Mouse (Mus musculus) kidney, embryonic 15.5 days (tissue): ENCODE measurements around the gene Mrps34. TPM values are rescaled to one million over a fixed set of nuclear protein-coding genes. Genes with fewer than 3 reads are reported as not detected.

Experiments
- ATAC-seq: fragments of 200-750 bp; cut with Nextera tagmentation; replicated peaks from 2 replicates; pipeline ENCODE4 v1.8.0; 2017; ENCODE audit warnings: moderate TSS enrichment; ENCODE audit not compliant: low FRiP score
- H3K27ac ChIP-seq: fragments of 300-500 bp; sonication (generic); 2 replicates; pipeline ENCODE4 v1.5.1; 2015; ENCODE audit warnings: mild to moderate bottlenecking, inconsistent platforms
- H3K27me3 ChIP-seq: fragments of 300-500 bp; sonication (generic); 2 replicates; pipeline ENCODE4 v1.6.1; 2015; ENCODE audit warnings: inconsistent platforms
- H3K36me3 ChIP-seq: fragments of 300-500 bp; sonication (generic); 2 replicates; pipeline ENCODE4 v1.6.1; 2015; ENCODE audit warnings: inconsistent platforms
- H3K4me1 ChIP-seq: fragments of 300-500 bp; sonication (generic); 2 replicates; pipeline ENCODE4 v1.6.1; 2015; ENCODE audit warnings: inconsistent platforms
- H3K4me2 ChIP-seq: fragments of 300-500 bp; sonication (generic); 2 replicates; pipeline ENCODE4 v1.6.1; 2015; ENCODE audit warnings: moderate library complexity, mild to moderate bottlenecking, inconsistent platforms
- H3K4me3 ChIP-seq: fragments of 300-500 bp; sonication (generic); replicated peaks from 2 replicates; pipeline ENCODE4 v1.5.1; 2015; ENCODE audit warnings: mild to moderate bottlenecking, inconsistent platforms
- H3K9ac ChIP-seq: fragments of 300-500 bp; sonication (generic); 2 replicates; pipeline ENCODE4 v1.6.1; 2015; ENCODE audit warnings: mild to moderate bottlenecking, inconsistent platforms
- H3K9me3 ChIP-seq: fragments of 300-500 bp; sonication (generic); replicated peaks from 2 replicates; pipeline ENCODE4 v1.6.1; 2016; ENCODE audit warnings: inconsistent platforms
- WGBS: fragments of 180-500 bp; shearing (Covaris S2); methylation state at CpG from one replicate; pipeline ENCODE4 v1.1.7; 2015; ENCODE audit warnings: mixed read lengths; 5-methylcytosine and 5-hydroxymethylcytosine counted together
- polyA plus RNA-seq: library from polyadenylated mRNA; unstranded; fragments of >200 nt; fragmentation: Nextera tagmentation; extraction: Ambion mirVana; gene quantifications from 2 replicates; pipeline ENCODE4 v1.2.1, GENCODE M21; 2015

Gene Mrps34
- 94.0 and 105 TPM in 2 replicates for polyA plus RNA-seq

- Histone ChIP-seq H3K27ac (peak within 1 kb of the TSS; percentile 91), H3K9me3 (no peaks in the 10 kb centered on the region), H3K27me3 (no peaks in the 10 kb centered on the region), H3K4me2 (peak within 1 kb of the TSS; percentile 97), H3K36me3 (peaks cover 67% of the 10 kb centered on the region), H3K9ac (peak within 1 kb of the TSS; percentile 92), H3K4me3 (peak within 1 kb of the TSS; percentile 77), H3K4me1 (peaks cover 41% of the 10 kb centered on the region)
- ATAC-seq: peak; percentile 33; the same call in 1 of the 2 replicates
- WGBS: under 1% methylated on average over 62 of the region's 62 CpGs
Measured at GRCm38 (mm10) chr17:24894995-24895547, at the start of gene Mrps34, which contains the start of gene Eme2. Gene Mrps34, plus strand, starts transcription at chr17:24895116. Gene Eme2, minus strand, starts transcription at chr17:24895087.

DNA sequence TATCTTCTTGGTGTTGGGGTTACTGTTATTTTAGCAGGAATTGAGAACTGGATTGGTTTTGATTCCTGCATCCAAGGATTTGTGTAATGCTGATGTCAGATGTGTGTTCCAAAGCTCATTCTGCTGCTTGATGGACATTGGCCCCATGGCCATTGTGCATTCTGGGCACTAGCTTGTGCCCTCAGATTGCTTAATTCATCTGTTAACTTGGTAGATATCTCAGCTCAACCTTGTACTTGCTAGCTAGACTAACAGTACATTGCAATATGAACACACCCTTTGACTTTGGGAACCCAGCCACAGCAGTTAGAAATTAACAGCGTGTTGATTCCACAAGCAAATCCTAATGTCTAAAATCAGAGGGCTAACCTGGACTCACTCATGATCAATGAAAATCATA is 47.5 kb upstream of the Mrps34 start:
- Histone ChIP-seq H3K4me3 (no peak overlapping the region), H3K27ac (no peak overlapping the region), H3K9me3 (no peaks in the 10 kb centered on the region), H3K27me3 (peaks cover 25% of the 10 kb centered on the region), H3K36me3 (no peaks in the 10 kb centered on the region), H3K4me2 (no peak overlapping the region), H3K4me1 (peaks cover 19% of the 10 kb centered on the region), H3K9ac (no peak overlapping the region)
- WGBS: 91% methylated on average over 1 of the region's 1 CpGs
- no peak for ATAC-seq

DNA sequence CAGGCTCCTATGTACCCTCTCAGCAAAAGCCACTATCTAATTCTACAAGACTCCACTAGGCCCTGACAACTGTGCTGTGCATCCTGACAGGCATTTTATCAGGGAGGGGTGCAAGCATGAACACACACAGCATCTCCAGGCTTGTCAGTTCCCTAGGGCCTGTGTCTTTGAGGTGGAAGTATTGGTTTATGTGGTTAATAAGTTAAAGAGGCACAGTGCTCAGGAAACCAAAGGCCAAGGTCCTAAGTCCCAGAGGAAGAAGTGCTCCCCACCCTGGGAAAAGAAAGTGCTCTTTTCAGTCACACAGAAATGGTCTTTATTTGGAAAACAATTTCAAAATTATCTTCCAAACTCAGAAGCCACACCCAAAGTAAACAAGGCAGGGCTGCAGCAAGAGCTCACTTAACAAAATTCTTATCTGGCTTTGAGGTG is 46.3 kb upstream of the Mrps34 start:
- H3K9me3 ChIP-seq: no peaks in the 10 kb centered on the region
- peak overlapping the region; percentile 1; the same call in 1 of the 2 replicates for H3K9ac ChIP-seq
- peaks cover 21% of the 10 kb centered on the region for H3K27me3 ChIP-seq
- peaks cover 9% of the 10 kb centered on the region for H3K36me3 ChIP-seq
- H3K27ac ChIP-seq: peak overlapping the region; percentile 99
- H3K4me3 ChIP-seq: peak overlapping the region; percentile 87
- ATAC-seq: no peak
- peaks cover 19% of the 10 kb centered on the region for H3K4me1 ChIP-seq
- peak overlapping the region; percentile 93 for H3K4me2 ChIP-seq

- H3K9ac ChIP-seq: peak overlapping the region; percentile 83
- peaks cover 19% of the 10 kb centered on the region for H3K36me3 ChIP-seq
- peak overlapping the region; percentile 87 for H3K4me3 ChIP-seq
- no peaks in the 10 kb centered on the region for H3K9me3 ChIP-seq
- H3K27me3 ChIP-seq: peaks cover 13% of the 10 kb centered on the region
- H3K4me1 ChIP-seq: peaks cover 19% of the 10 kb centered on the region
- under 1% methylated on average over 21 of the region's 21 CpGs for WGBS
- H3K27ac ChIP-seq: peak overlapping the region; percentile 99
- ATAC-seq: peak; percentile 61
- H3K4me2 ChIP-seq: peak overlapping the region; percentile 93
Measured at GRCm38 (mm10) chr17:24849733-24850064, 45.2 kb upstream of the Mrps34 start.

DNA sequence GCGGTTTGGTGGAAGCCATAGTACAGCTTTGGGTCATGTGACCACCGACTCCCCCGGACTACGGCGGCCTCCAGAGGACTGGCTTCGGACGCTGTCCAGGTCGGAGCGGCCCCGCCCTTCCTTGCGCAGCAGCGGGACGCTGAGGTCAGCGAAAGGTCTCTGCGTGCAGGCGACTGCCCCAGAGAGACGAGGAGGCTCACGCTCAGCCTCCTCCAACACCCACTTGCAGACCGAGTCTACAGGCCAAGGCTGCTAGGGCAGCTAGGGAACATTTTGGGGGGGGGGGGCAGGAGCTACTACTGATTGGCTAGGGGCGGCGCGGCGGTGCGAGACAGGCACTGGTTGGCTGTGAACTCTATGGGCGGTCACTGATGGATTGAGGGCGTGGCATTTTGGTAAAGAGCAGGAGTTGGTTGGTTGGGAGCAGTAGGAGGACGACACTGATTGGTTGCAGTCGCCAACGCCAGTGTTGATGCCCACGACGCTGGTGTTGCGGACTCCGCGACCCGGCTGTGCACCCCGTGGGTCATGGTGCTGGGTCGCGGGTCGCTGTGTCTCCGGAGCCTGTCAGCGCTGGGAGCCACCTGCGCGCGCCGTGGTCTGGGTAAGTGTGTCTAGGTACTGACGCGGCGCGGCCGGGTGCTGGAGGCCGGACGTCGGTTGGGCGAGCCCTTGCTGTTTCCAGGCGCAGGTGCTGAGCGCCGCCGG is 44.7 kb upstream of the Mrps34 start, which contains the start of gene Fahd1:
Gene Fahd1 (minus strand): TSS at position 300 of the 708 bp plus-strand sequence.
- H3K27me3 ChIP-seq: peaks cover 8% of the 10 kb centered on the region; the same call in 1 of the 2 replicates
- peak within 1 kb of the TSS; percentile 87 for H3K4me3 ChIP-seq
- peaks cover 19% of the 10 kb centered on the region for H3K4me1 ChIP-seq
- H3K9me3 ChIP-seq: no peaks in the 10 kb centered on the region
- H3K9ac ChIP-seq: peak within 1 kb of the TSS; percentile 83
- H3K27ac ChIP-seq: peak within 1 kb of the TSS; percentile 99
- peak within 1 kb of the TSS; percentile 93 for H3K4me2 ChIP-seq
- ATAC-seq: peak; percentile 99
- peaks cover 24% of the 10 kb centered on the region for H3K36me3 ChIP-seq
- WGBS: 0% methylated on average over 58 of the region's 58 CpGs

DNA sequence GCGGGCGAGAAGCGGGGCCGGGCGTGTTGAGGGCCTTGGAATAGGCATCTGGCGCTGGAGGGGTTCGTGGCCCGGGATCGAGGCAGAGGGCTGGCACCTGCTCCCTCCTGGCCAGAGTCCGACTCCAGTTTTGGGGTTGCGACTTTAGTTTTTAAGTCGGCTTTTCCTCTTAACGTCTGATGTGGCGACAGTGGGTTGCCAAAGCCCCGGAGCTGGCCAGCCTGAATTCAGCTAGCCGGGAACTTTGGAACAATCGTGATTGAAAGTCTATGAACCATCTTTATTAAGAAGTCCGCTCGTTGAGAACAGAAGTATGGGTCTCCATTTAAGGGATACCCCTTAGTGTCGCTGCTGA is 44.2 kb upstream of the Mrps34 start:
- Histone ChIP-seq H3K4me3 (peak overlapping the region; percentile 87), H3K4me2 (peak overlapping the region; percentile 93), H3K4me1 (peaks cover 19% of the 10 kb centered on the region), H3K27ac (peak overlapping the region; percentile 99), H3K9me3 (no peaks in the 10 kb centered on the region), H3K27me3 (peaks cover 5% of the 10 kb centered on the region; the same call in 1 of the 2 replicates), H3K9ac (peak overlapping the region; percentile 68), H3K36me3 (peaks cover 30% of the 10 kb centered on the region)
- ATAC-seq: no peak
- WGBS: under 1% methylated on average over 20 of the region's 20 CpGs

- peak overlapping the region; percentile 87 for H3K4me3 ChIP-seq
- peak overlapping the region; percentile 68; the same call in 1 of the 2 replicates for H3K9ac ChIP-seq
- H3K4me1 ChIP-seq: peaks cover 19% of the 10 kb centered on the region
- peaks cover 5% of the 10 kb centered on the region; the same call in 1 of the 2 replicates for H3K27me3 ChIP-seq
- no peaks in the 10 kb centered on the region for H3K9me3 ChIP-seq
- 65% methylated on average over 10 of the region's 10 CpGs for WGBS
- H3K4me2 ChIP-seq: peak overlapping the region; percentile 93
- H3K27ac ChIP-seq: no peak overlapping the region
- H3K36me3 ChIP-seq: peaks cover 38% of the 10 kb centered on the region
- no peak for ATAC-seq
Measured at GRCm38 (mm10) chr17:24851381-24852125, 43.4 kb upstream of the Mrps34 start.

- no peaks in the 10 kb centered on the region for H3K9me3 ChIP-seq
- no peak for ATAC-seq
- H3K36me3 ChIP-seq: peaks cover 70% of the 10 kb centered on the region
- H3K27ac ChIP-seq: no peak overlapping the region
- no peak overlapping the region for H3K4me2 ChIP-seq
- H3K9ac ChIP-seq: no peak overlapping the region
- H3K27me3 ChIP-seq: peaks cover 5% of the 10 kb centered on the region; the same call in 1 of the 2 replicates
- peaks cover 9% of the 10 kb centered on the region for H3K4me1 ChIP-seq
- no peak overlapping the region for H3K4me3 ChIP-seq
- WGBS: 85% methylated on average over 3 of the region's 3 CpGs
Measured at GRCm38 (mm10) chr17:24855838-24856464, 39.0 kb upstream of the Mrps34 start.

DNA sequence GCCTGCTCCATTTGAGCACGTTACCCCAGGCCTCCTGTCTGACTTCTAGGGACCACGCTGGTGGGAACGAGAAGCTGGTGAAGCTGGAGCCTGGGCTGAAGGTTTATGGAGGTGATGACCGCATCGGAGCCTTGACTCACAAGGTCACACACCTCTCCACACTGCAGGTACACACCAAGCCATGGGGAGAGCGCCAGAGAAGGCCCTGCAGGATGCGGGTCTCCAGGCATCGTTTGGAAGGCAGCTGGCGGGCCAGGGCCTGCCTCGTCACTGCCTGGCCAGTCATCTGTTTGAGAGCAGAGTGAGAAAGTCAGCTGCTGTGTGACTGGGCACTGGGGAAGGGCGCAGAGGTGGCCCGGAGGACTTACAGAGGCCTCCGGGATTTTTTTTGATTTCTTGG is 38.3 kb upstream of the Mrps34 start:
- Histone ChIP-seq H3K36me3 (peaks cover 77% of the 10 kb centered on the region), H3K27me3 (peaks cover 2% of the 10 kb centered on the region; the same call in 1 of the 2 replicates), H3K9me3 (no peaks in the 10 kb centered on the region), H3K4me2 (no peak overlapping the region), H3K4me1 (peaks cover 3% of the 10 kb centered on the region), H3K4me3 (no peak overlapping the region), H3K9ac (no peak overlapping the region), H3K27ac (no peak overlapping the region)
- 90% methylated on average over 13 of the region's 13 CpGs for WGBS
- ATAC-seq: no peak

DNA sequence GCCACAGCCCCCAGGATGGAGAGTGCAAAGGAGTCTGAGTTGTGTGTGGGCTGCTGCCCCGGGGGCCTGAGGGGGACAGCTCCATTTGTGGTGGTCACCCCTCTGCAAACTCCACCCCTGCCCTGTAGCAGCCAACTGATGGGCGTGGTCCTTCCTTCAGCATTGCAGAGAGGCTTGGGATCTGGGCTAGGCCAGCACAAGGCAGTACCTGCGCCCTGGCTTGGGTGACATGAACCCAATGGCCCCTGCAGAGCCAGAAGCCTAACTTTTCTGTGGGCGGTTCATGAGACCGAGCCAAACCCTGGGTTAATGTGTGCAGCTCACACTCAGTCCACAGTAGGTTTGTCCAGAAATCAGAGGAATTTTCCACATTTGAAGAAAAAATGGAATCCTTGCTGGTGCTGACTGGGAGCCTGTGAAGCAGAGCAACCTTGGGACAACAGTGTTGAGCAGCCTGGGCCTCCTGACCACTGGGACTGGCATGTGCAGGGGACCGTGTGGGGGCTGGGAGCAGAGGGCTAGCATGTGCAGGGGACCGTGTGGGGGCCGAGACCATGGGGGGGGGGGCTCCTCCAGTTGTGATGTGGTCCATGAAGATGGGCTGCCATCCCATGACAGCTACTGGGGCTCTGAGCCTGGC is 37.0 kb upstream of the Mrps34 start:
- Histone ChIP-seq H3K27me3 (no peaks in the 10 kb centered on the region), H3K4me1 (no peaks in the 10 kb centered on the region), H3K4me2 (no peak overlapping the region), H3K4me3 (no peak overlapping the region), H3K9ac (no peak overlapping the region), H3K36me3 (peaks cover 86% of the 10 kb centered on the region), H3K27ac (no peak overlapping the region), H3K9me3 (no peaks in the 10 kb centered on the region)
- no peak for ATAC-seq
- WGBS: 84% methylated on average over 8 of the region's 8 CpGs

GRCm38 (mm10) chr17:24858967-24859366 is 35.9 kb upstream of the Mrps34 start:
- 94% methylated on average over 6 of the region's 6 CpGs for WGBS
- ATAC-seq: 0 out of 2 replicates have a peak, but pooled peaks have one; percentile 66

More at GRCm38 (mm10) chr17:24858967-24859366, 35.9 kb upstream of the Mrps34 start:
- no peaks in the 10 kb centered on the region for H3K4me1 ChIP-seq
- H3K9me3 ChIP-seq: no peaks in the 10 kb centered on the region
- peaks cover 85% of the 10 kb centered on the region for H3K36me3 ChIP-seq
- H3K27me3 ChIP-seq: no peaks in the 10 kb centered on the region
- H3K4me3 ChIP-seq: no peak overlapping the region
- H3K27ac ChIP-seq: no peak overlapping the region
- no peak overlapping the region for H3K9ac ChIP-seq
- no peak overlapping the region for H3K4me2 ChIP-seq
